Mouse (Mus musculus): ENCODE data around the gene Slc38a7.

Slc38a7 gene

GRCm38 (mm10) chr8:95807861-95808260, 45.5 kb downstream of the Slc38a7 start:
- DNase-seq (ENCODE audit: low read depth, low spot score), result peak; percentile 99

- DNase-seq (ENCODE audit: low read depth, low spot score), result peak; percentile 99
Observed at GRCm38 (mm10) chr8:95807331-95807843, 46.0 kb downstream of the Slc38a7 start, which contains the start of gene Cnot1. Cnot1 (minus strand) TSS chr8:95807464.

- DNase-seq (ENCODE audit: low read depth, low spot score), result peak; percentile 64
Observed at GRCm38 (mm10) chr8:95806461-95807191, 46.7 kb downstream of the Slc38a7 start.

- no peak for DNase-seq (ENCODE audit: low read depth, low spot score)
Observed at GRCm38 (mm10) chr8:95805482-95805881, 47.9 kb downstream of the Slc38a7 start.

GRCm38 (mm10) chr8:95802231-95802630, 51.1 kb downstream of the Slc38a7 start:
- DNase-seq (ENCODE audit: low read depth, low spot score), result no peak

- DNase-seq (ENCODE audit: low read depth, low spot score), result peak; percentile 51
Observed at GRCm38 (mm10) chr8:95801476-95802064, 51.8 kb downstream of the Slc38a7 start.

GRCm38 (mm10) chr8:95800353-95800752, 53.0 kb downstream of the Slc38a7 start:
- DNase-seq (ENCODE audit: low read depth, low spot score), result no peak

- DNase-seq (ENCODE audit: low read depth, low spot score), result no peak
Observed at GRCm38 (mm10) chr8:95799891-95800290, 53.4 kb downstream of the Slc38a7 start.

- DNase-seq (ENCODE audit: low read depth, low spot score), result no peak
Observed at GRCm38 (mm10) chr8:95799117-95799516, 54.2 kb downstream of the Slc38a7 start.

- DNase-seq (ENCODE audit: low read depth, low spot score), result peak; percentile 64
Observed at GRCm38 (mm10) chr8:95795333-95796061, 57.8 kb downstream of the Slc38a7 start.

All from ES-CJ7 (cell line).